Mouse (Mus musculus): ENCODE measurements around the gene Cln5.

DNA sequence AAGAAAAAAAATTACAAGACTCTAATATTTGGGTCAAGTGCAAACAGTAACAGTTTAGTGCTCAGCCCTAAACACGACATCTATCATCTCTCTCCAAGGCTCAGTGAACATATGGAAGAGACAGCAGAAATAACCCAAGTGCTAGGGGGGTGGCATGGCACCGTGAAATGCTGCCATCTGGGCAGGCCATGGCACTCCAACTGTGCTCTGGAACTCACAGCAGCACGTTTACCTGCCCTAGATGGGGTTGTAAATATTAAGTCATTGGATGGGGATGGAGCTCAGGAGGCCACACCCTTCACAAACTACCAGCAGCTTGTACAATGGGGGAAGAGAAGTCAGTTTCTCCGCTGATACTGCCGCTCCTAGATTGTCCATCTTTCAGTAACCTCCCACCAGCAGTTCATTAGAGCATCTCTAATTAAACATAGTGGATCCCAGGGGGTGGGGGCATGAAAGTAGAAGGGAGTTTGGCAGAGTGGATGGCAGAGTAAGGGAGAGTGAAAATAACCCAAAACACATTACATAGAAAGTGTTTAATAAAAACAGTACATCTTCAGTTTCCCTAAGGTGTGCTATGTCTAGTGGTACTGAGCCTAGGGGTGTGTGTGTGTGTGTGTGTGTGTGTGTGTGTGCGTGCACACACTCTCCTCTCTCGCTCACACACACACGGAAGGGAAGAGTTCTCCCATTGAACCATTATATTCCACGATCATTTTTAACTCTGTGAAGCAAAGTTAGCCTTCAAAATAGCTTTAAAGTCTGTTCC is 9.4 kb downstream of the Cln5 start:
- TF ChIP-seq CTCF (IDR thresholded peaks at IDR 0.05; ENCODE audit: extremely low read depth, insufficient read depth, insufficient read length, insufficient replicate concordance) (no peak), POLR2A (IDR thresholded peaks at IDR 0.05; ENCODE audit: low read depth, low read length) (no peak)

All from spleen, adult 2 months (tissue).